Mouse (Mus musculus): ENCODE measurements around the gene Runx2. TPM values are rescaled to one million over a fixed set of nuclear protein-coding genes. Genes with fewer than 3 reads are reported as not detected.

Runx2 gene
- polyA plus RNA-seq, 1 experiment from 2014 or later, result 2.0 TPM

DNA sequence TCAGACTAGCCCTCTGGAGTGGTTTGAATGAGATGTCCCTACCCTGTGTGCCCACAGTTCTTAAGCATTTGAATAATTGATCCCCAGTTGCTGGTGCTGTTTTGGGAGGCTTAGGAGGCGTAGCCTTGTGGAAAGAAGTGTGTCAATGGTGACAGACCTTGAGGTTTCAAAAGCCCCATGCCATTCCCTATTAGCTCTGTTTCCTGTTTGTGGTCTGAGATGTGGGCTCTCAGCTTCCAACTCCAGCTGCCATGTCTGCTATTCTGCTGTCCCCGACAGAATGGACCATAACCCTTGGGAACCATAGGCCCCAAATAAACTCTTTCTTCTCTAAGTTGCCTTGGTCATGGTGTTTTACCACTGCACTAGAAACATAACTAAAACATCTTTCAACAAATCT is 194.1 kb downstream of the Runx2 start:
- no peak for DNase-seq (ENCODE audit: low spot score)
- peaks cover 2% of the 10 kb centered on the region; the same call in 1 of the 2 replicates for H3K9me3 ChIP-seq
- no peak overlapping the region for H3K27ac ChIP-seq (replicated peaks)
- 93% methylated on average over 2 of the region's 2 CpGs for WGBS
- no peaks in the 10 kb centered on the region for H3K27me3 ChIP-seq (replicated peaks; ENCODE audit: low read depth, poor library complexity, severe bottlenecking)
- no peak overlapping the region for H3K4me3 ChIP-seq
- peaks cover 30% of the 10 kb centered on the region for H3K4me1 ChIP-seq
- no peaks in the 10 kb centered on the region for H3K36me3 ChIP-seq (replicated peaks)

DNA sequence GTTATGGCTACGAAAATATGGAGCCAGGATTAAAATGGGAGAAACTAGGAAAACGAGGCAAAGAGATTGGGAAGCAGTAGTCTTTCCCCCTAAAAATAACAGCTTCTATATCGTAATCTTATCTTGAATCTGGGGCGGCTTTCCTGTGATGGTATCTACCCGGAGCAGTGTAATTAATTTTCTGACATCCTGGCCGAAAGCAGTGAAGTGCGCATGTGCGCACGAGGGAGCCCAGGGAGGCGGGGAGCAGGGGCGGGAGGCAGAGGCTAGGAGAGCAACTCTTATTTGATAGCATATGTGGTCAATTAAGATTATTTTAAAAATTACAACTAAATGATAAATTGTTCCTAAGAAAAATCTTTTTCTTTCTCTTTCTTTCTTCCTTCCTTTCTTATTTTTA is 195.9 kb downstream of the Runx2 start:
- no peaks in the 10 kb centered on the region for H3K27me3 ChIP-seq (replicated peaks; ENCODE audit: low read depth, poor library complexity, severe bottlenecking)
- peak overlapping the region; percentile 77 for H3K27ac ChIP-seq (replicated peaks)
- no peaks in the 10 kb centered on the region for H3K36me3 ChIP-seq (replicated peaks)
- H3K9me3 ChIP-seq, result peaks cover 2% of the 10 kb centered on the region; the same call in 1 of the 2 replicates
- H3K4me1 ChIP-seq, result peaks cover 38% of the 10 kb centered on the region
- DNase-seq (ENCODE audit: low spot score), result peak; percentile 82
- H3K4me3 ChIP-seq, result peak overlapping the region; percentile 28; the same call in 1 of the 2 replicates
- 36% methylated on average over 11 of the region's 11 CpGs for WGBS

DNA sequence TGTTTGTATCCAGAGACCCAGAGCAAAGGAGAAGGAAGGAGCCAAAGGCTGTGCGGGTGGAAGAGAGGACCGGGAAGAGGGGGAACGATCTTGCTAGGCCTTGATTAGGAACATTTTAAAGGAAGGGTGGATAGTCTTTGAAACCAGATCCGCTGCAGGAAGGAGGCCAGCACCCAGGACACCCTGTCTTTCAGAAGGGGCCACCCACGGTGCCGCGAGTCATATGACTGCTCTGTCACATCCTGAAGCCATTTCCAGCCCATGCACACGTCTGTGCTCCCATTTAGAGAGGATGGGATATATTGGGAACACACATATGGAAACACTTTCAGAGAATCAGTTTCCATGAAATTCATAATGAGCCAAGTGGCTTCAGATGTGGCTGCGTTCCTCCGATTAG is 196.4 kb downstream of the Runx2 start:
- Histone ChIP-seq H3K36me3 (replicated peaks) (no peaks in the 10 kb centered on the region), H3K9me3 (peaks cover 2% of the 10 kb centered on the region; the same call in 1 of the 2 replicates), H3K27ac (replicated peaks) (peak overlapping the region; percentile 62), H3K27me3 (replicated peaks; ENCODE audit: low read depth, poor library complexity, severe bottlenecking) (no peaks in the 10 kb centered on the region), H3K4me3 (peak overlapping the region; percentile 28; the same call in 1 of the 2 replicates), H3K4me1 (peaks cover 43% of the 10 kb centered on the region)
- 24% methylated on average over 10 of the region's 10 CpGs for WGBS
- peak; percentile 89 for DNase-seq (ENCODE audit: low spot score)

DNA sequence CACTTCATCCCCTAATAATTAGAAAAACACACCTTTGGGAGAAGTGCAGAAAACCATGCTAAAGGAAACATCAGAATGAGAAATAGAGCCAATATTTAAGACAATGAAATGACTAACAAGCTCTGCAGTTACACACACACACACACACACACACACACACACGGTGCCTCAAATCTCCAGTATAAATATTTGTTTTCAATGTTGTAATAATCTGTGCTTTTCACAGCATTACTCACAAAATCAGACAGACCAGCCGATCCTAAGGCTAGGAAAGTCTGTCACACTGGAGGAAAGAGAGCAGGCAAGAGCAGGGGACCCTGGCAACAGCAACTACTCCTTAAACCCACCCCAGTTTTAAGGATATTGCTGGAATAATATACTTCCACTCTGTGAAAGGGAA is 196.9 kb downstream of the Runx2 start:
- Histone ChIP-seq H3K36me3 (replicated peaks) (no peaks in the 10 kb centered on the region), H3K4me1 (peaks cover 47% of the 10 kb centered on the region), H3K4me3 (peak overlapping the region; percentile 28; the same call in 1 of the 2 replicates), H3K27me3 (replicated peaks; ENCODE audit: low read depth, poor library complexity, severe bottlenecking) (no peaks in the 10 kb centered on the region), H3K9me3 (peaks cover 2% of the 10 kb centered on the region; the same call in 1 of the 2 replicates), H3K27ac (replicated peaks) (peak overlapping the region; percentile 62)
- 50% methylated on average over 2 of the region's 2 CpGs for WGBS
- DNase-seq (ENCODE audit: low spot score), result no peak

DNA sequence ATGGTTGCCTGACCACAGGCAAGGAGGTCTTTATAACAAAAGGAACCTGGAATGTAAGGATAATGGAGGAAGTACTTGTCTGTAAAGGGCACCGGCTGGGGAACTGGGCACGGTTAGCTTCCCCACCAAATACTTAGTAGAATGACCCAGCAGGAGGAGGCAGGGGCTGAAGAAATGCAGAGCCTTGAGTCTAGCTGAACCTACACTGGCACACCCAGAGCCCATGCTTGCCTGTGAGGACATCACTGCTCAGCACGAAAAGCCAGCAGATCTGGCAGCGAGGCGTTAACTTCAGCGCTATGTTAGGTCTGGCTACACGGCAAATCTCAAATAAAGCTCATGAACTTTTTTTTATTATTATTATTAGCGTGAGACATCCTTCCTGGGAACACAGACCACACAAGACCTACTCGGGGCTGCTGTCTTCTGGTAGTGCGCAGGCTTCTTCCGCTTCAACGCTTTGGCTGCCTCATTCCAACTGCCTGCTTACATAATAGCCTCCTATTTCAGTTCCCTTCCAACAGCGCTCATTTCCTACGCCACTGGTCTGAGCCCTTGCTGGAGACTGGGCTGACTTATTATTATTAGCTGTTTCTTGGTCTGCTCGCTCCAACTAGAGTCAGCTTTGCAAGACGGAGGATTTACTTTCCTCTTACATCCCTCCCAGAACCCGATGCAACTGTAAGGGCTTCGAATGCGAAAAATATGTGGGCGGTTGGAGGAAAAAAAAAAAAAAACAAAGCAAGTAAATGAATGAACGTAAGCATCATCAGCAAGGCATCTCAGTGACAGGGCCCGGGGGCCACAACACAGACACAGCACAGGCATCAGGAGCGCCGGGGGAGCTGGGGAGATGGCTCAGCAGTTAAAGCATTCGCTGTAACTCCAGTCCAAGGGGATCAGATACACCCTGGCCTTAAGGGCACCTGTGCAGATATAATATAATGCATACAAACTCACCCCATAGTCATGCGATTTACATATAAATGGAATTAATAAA is 200.6 kb downstream of the Runx2 start:
- no peaks in the 10 kb centered on the region for H3K9me3 ChIP-seq
- H3K4me1 ChIP-seq, result peaks cover 57% of the 10 kb centered on the region
- no peak overlapping the region; the same call in 1 of the 2 replicates for H3K27ac ChIP-seq (replicated peaks)
- 0 out of 2 replicates have a peak, but pooled peaks cover 5% of the 10 kb centered on the region for H3K27me3 ChIP-seq (replicated peaks; ENCODE audit: low read depth, poor library complexity, severe bottlenecking)
- DNase-seq (ENCODE audit: low spot score), result no peak
- 67% methylated on average over 26 of the region's 26 CpGs for WGBS
- H3K36me3 ChIP-seq (replicated peaks), result no peaks in the 10 kb centered on the region
- no peak overlapping the region for H3K4me3 ChIP-seq

DNA sequence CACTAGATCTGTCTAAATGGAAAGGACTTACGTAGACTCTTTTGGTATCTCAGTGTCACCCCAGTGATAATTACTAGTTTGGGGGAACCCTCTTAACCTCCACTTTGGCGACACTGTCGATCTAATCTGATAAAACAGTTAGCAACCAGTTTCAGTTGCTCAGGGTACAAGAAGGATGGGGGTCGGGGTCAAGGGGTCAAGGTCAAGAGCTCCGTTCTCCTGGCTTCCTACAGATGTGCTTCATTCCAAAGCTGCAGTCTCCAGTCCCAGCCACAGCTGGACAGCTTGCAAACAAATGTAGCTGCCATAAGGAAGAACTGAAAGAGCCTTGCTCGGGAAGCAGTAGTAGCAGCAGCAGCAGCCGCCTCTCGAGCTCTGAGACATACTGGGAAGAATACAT is 202.0 kb downstream of the Runx2 start:
- Histone ChIP-seq H3K4me1 (peaks cover 50% of the 10 kb centered on the region), H3K36me3 (replicated peaks) (no peaks in the 10 kb centered on the region), H3K4me3 (no peak overlapping the region), H3K27me3 (replicated peaks; ENCODE audit: low read depth, poor library complexity, severe bottlenecking) (0 out of 2 replicates have a peak, but pooled peaks cover 5% of the 10 kb centered on the region), H3K9me3 (no peaks in the 10 kb centered on the region), H3K27ac (replicated peaks) (peak overlapping the region; percentile 44; the same call in 1 of the 2 replicates)
- DNase-seq (ENCODE audit: low spot score), result peak; percentile 41
- WGBS, result 49% methylated on average over 8 of the region's 8 CpGs

DNA sequence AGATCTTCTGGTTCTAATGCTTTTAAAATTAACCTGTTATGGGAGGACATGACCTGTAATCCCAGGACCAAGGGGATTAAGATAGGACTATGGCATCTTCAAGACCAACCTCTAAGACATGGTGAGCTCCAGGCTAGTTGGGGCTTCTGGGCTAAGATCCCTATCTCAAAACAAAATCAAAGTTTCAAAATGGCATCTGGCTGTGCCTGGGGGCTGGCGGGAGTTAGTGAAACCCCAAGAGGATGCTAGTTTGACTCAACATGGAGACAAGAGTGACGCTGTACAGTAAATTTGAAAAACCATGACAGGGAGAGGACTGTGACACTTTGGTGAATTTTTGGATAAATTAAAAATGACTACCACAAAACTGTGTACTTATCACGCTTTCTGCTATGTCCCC is 202.6 kb downstream of the Runx2 start:
- H3K36me3 ChIP-seq (replicated peaks), result no peaks in the 10 kb centered on the region
- H3K27me3 ChIP-seq (replicated peaks; ENCODE audit: low read depth, poor library complexity, severe bottlenecking), result 0 out of 2 replicates have a peak, but pooled peaks cover 5% of the 10 kb centered on the region
- no peak overlapping the region for H3K27ac ChIP-seq (replicated peaks)
- WGBS, result 87% methylated on average over 3 of the region's 3 CpGs
- no peaks in the 10 kb centered on the region for H3K9me3 ChIP-seq
- no peak for DNase-seq (ENCODE audit: low spot score)
- H3K4me3 ChIP-seq, result no peak overlapping the region
- H3K4me1 ChIP-seq, result peaks cover 44% of the 10 kb centered on the region

DNA sequence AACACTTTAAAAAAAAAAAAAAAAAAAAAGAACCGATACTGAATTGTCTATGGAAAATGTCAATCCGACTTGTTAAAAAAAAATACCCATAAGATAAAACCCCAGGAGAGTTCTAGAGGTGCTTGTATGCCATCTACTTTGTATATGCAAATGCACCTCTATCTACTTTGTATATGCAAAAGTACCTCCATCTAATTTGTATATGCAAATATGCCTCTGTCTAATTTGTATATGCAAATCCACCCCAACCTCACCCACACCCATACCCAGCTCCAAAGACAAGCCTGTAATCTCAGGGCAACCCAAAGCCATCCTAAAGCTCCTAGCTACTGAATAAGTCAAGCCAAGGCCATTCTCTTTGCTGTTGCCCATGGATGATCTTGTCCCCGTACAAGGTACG is 203.1 kb downstream of the Runx2 start:
- Histone ChIP-seq H3K36me3 (replicated peaks) (no peaks in the 10 kb centered on the region), H3K27me3 (replicated peaks; ENCODE audit: low read depth, poor library complexity, severe bottlenecking) (0 out of 2 replicates have a peak, but pooled peaks cover 5% of the 10 kb centered on the region), H3K4me3 (no peak overlapping the region), H3K4me1 (peaks cover 43% of the 10 kb centered on the region), H3K9me3 (no peaks in the 10 kb centered on the region), H3K27ac (replicated peaks) (no peak overlapping the region)
- DNase-seq (ENCODE audit: low spot score), result no peak
- 90% methylated on average over 4 of the region's 4 CpGs for WGBS

DNA sequence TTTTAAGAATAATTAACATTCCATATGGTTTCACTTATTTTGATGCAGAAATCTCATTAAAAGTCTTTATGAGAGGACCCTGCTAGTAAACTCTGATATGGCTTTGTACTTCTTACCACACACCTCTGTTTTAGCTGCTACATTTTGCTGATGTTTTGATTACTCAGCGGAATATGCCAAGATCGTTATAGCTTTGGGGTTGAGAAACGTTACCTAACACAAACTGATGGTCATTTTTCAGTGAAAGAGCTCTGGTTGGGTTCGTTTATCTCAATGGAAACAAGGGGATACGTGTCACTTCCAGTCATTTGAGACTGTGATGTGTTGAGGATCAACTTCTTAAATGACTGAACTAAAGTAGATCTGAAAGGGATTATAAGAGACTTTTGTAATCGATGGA is 203.8 kb downstream of the Runx2 start:
- Histone ChIP-seq H3K9me3 (no peaks in the 10 kb centered on the region), H3K36me3 (replicated peaks) (no peaks in the 10 kb centered on the region), H3K27me3 (replicated peaks; ENCODE audit: low read depth, poor library complexity, severe bottlenecking) (0 out of 2 replicates have a peak, but pooled peaks cover 5% of the 10 kb centered on the region), H3K4me3 (no peak overlapping the region), H3K27ac (replicated peaks) (no peak overlapping the region), H3K4me1 (peaks cover 50% of the 10 kb centered on the region)
- WGBS, result 65% methylated on average over 6 of the region's 6 CpGs
- DNase-seq (ENCODE audit: low spot score), result no peak

DNA sequence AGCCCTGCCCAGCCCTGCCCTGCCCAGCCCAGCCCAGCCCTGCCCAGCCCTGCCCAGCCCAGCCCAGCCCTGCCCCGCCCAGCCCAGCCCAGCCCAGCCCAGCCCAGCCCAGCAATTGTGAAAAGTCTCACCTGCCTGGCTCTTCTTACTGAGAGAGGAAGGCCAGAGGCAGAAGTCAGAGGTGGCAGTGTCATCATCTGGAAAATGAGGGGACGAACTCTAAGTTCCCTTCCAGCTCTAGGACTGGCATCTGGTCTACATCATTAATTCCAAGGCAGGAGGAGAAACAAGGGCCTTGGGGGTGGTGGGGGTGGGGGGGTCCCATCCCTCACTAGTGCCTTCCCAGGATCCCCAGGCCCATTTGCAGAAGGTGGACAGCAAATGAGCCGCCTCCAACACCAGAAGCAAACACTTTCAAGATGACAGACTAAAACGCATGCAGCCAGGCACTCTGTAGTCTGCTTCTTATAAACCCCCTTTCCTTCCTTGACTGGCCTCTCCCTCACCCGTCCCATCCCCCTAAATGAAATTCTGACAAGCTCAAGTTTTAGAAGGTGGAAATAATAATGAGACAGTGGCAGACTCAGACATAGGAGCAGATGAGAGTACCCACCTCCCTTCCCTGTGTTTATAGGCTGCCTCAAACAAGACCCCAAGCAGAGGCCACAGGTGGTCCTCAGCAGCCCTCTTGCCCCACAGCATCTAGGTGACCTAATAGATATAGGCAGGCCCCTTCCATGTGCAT is 204.5 kb downstream of the Runx2 start:
- Histone ChIP-seq H3K27me3 (replicated peaks; ENCODE audit: low read depth, poor library complexity, severe bottlenecking) (0 out of 2 replicates have a peak, but pooled peaks cover 5% of the 10 kb centered on the region), H3K9me3 (no peaks in the 10 kb centered on the region), H3K36me3 (replicated peaks) (no peaks in the 10 kb centered on the region), H3K4me3 (no peak overlapping the region), H3K27ac (replicated peaks) (0 out of 2 replicates have a peak overlapping the region, but pooled peaks have one; percentile 19), H3K4me1 (peaks cover 55% of the 10 kb centered on the region)
- peak; percentile 32 for DNase-seq (ENCODE audit: low spot score)
- WGBS, result 45% methylated on average over 5 of the region's 5 CpGs

DNA sequence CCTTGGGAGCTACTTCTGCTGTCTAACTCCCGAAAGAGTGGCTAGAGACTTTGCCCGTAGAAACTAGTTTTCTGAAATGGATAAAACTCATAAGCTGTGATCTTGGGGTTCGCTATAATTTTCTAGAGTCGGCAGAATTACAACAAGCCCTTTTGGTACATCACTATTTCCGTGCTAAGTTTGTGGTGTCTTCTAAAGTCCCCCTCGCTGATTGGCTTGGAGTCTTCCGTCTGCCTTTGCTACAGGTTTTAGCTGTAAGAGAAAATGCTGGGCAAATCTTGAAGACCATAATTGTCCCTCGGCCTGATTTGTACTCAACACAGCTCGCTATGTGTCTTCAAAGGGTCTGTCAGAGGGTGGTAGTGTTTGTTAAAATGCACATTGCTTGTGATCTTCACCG is 205.2 kb downstream of the Runx2 start:
- Histone ChIP-seq H3K4me1 (peaks cover 53% of the 10 kb centered on the region), H3K36me3 (replicated peaks) (no peaks in the 10 kb centered on the region), H3K27ac (replicated peaks) (no peak overlapping the region), H3K27me3 (replicated peaks; ENCODE audit: low read depth, poor library complexity, severe bottlenecking) (0 out of 2 replicates have a peak, but pooled peaks cover 5% of the 10 kb centered on the region), H3K9me3 (no peaks in the 10 kb centered on the region), H3K4me3 (no peak overlapping the region)
- 83% methylated on average over 10 of the region's 10 CpGs for WGBS
- no peak for DNase-seq (ENCODE audit: low spot score)

DNA sequence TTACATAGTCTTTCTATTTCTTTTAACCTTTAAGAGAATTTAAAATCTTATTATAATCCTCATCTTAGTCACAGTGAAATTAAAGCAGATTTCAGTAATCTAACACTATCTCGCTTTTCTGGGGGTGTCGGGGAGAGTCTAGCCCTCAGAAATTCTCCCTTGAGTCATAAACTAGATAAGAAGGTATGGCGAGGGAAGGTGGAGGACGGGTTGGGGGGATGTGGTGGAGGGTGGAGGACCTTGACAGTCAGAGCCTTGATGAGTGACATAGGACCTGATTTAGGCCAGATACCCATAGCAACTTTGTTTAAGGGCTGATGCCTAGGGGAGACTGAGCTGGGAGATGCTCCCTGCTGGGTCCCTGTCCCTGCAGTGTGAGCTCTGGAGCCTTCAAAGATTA is 205.7 kb downstream of the Runx2 start:
- H3K9me3 ChIP-seq, result no peaks in the 10 kb centered on the region
- DNase-seq (ENCODE audit: low spot score), result no peak
- no peaks in the 10 kb centered on the region for H3K36me3 ChIP-seq (replicated peaks)
- H3K27me3 ChIP-seq (replicated peaks; ENCODE audit: low read depth, poor library complexity, severe bottlenecking), result 0 out of 2 replicates have a peak, but pooled peaks cover 5% of the 10 kb centered on the region
- H3K27ac ChIP-seq (replicated peaks), result no peak overlapping the region
- H3K4me1 ChIP-seq, result peaks cover 49% of the 10 kb centered on the region
- 81% methylated on average over 4 of the region's 4 CpGs for WGBS
- H3K4me3 ChIP-seq, result no peak overlapping the region

Data from embryonic facial prominence, embryonic 10.5 days (tissue).